Mouse (Mus musculus) C3H10T1/2 (cell line): ENCODE measurements around the gene Olfr1512. TPM values are rescaled to one million over a fixed set of nuclear protein-coding genes. Genes with fewer than 3 reads are reported as not detected.

ENCODE experiments used
- polyA plus RNA-seq, 2 experiments: library from polyadenylated mRNA; unstranded; fragments of >200 nt; fragmentation: generic; extraction: Trizol; gene quantifications; one replicate each; pipeline ENCODE4 v1.2.1; 2012; ENCODE audit warnings: missing spikeins in 2 of 2

The Olfr1512 gene
- not detected for polyA plus RNA-seq

GRCm38 (mm10) chr14:52379068-52379467, at the start of gene Olfr1512:
Olfr1512 (minus strand) TSS chr14:52379168.

GRCm38 (mm10) chr14:52414273-52414672, 35.3 kb upstream of the Olfr1512 start, which contains the start of gene Olfr1510:
Olfr1510 (minus strand) TSS chr14:52414373.

GRCm38 (mm10) chr14:52397279-52397678, 18.3 kb upstream of the Olfr1512 start, which contains the start of gene Olfr1511:
Olfr1511 (minus strand) TSS chr14:52397379.

GRCm38 (mm10) chr14:52356308-52356707, 22.7 kb downstream of the Olfr1512 start, which contains the start of gene Olfr1513:
Olfr1513 (minus strand) TSS chr14:52356408.

GRCm38 (mm10) chr14:52327910-52328812, 50.8 kb downstream of the Olfr1512 start, which contains the start of gene Sall2:
Sall2 (minus strand) TSS chr14:52328762.

Other genes with a start within 250 kb of the Olfr1512 start
- 10 to 100 TPM in 1 of 2 experiments, 1 to 10 TPM in 1; 1.1 to 10.2 TPM for gene Supt16, start 181.8 kb downstream of the Olfr1512 start, polyA plus RNA-seq
- 10 to 100 TPM in 1 of 2 experiments, 1 to 10 TPM in 1; 6.0 to 32.5 TPM for gene Chd8, start 121.4 kb downstream of the Olfr1512 start, polyA plus RNA-seq
- gene Tox4, start 100.0 kb downstream of the Olfr1512 start, polyA plus RNA-seq = 10 to 100 TPM in 1 of 2 experiments, 1 to 10 TPM in 1; 5.0 to 17.1 TPM
- gene Rab2b, start 99.6 kb downstream of the Olfr1512 start, polyA plus RNA-seq = 10 to 100 TPM in 1 of 2 experiments, under 1 TPM in 1; 0.42 to 11.7 TPM
- 10 to 100 TPM; 14.4 to 24.7 TPM for gene Mettl3, start 74.0 kb downstream of the Olfr1512 start, polyA plus RNA-seq
- gene Sall2, start 50.4 kb downstream of the Olfr1512 start, polyA plus RNA-seq = 1 to 10 TPM; 1.4 to 6.9 TPM
- not detected for gene Olfr1513, start 22.8 kb downstream of the Olfr1512 start, polyA plus RNA-seq
- not detected for gene Olfr1511, start 18.2 kb upstream of the Olfr1512 start, polyA plus RNA-seq
- not detected for gene Olfr1510, start 35.2 kb upstream of the Olfr1512 start, polyA plus RNA-seq
- not detected for gene Olfr1509, start 63.8 kb upstream of the Olfr1512 start, polyA plus RNA-seq
- gene Olfr1508, start 88.3 kb upstream of the Olfr1512 start, polyA plus RNA-seq = not detected
- not detected for gene Olfr1507, start 116.6 kb upstream of the Olfr1512 start, polyA plus RNA-seq